ENCODE assay signal across 25 mouse cellular contexts in the genomic region with DNA sequence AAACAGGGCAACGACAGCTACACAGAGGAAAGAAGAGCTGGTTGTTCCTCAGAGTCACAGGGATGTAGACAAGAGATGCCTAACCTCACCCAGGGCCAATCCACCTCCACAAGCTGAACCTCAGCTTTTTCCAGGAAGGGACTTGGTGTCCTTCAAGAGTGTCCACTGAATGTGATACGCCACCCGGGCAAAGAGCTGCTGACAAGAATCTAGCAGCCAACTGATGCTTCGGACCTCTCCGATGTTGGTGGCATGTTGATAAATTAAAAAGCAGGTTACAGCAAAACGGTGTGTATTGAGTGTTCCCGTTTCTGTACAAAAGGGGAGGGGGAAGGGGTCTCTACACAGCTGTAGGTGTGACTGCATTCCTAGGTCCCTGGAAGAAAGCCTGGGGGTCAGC. TPM values are rescaled to one million over a fixed set of nuclear protein-coding genes. Genes with fewer than 3 reads are reported as not detected.
"Had no signal": no experiment of that assay in that cellular context is flagged by ENCODE, and none has a peak within 500 bp of the region (broad histone marks: within the 10 kb centered on the region; RNA-seq: fewer than 3 reads in every experiment).

No protein-coding gene starts in this region.

- H3K9ac ChIP-seq: limb, embryonic 13.5 days; liver, embryonic 12.5 days; liver, embryonic 15.5 days; lung, embryonic 15.5 days; midbrain, embryonic 13.5 days; neural tube, embryonic 13.5 days had no signal

- H3K4me3 ChIP-seq: limb, embryonic 10.5 days; limb, embryonic 13.5 days; liver, embryonic 12.5 days; liver, embryonic 15.5 days; lung, embryonic 15.5 days; megakaryocyte, embryonic 14.5 days; midbrain, embryonic 10.5 days; midbrain, embryonic 13.5 days; myocyte; neural tube, embryonic 13.5 days had no signal

- H3K27ac ChIP-seq: limb, embryonic 10.5 days; limb, embryonic 13.5 days; liver, embryonic 12.5 days; liver, embryonic 15.5 days; lung, embryonic 15.5 days; midbrain, embryonic 10.5 days; midbrain, embryonic 13.5 days; neural tube, embryonic 13.5 days; stomach, postnatal 0 days had no signal

- H3K36me3 ChIP-seq: limb, embryonic 10.5 days; limb, embryonic 13.5 days; liver, embryonic 12.5 days; liver, embryonic 15.5 days; lung, embryonic 15.5 days; midbrain, embryonic 10.5 days; midbrain, embryonic 13.5 days; neural tube, embryonic 13.5 days had no signal

- H3K9me3 ChIP-seq: limb, embryonic 10.5 days; limb, embryonic 13.5 days; liver, embryonic 12.5 days; liver, embryonic 15.5 days; lung, embryonic 15.5 days; midbrain, embryonic 13.5 days; neural tube, embryonic 13.5 days had no signal

- H3K4me2 ChIP-seq: limb, embryonic 13.5 days; liver, embryonic 12.5 days; liver, embryonic 15.5 days; lung, embryonic 15.5 days; midbrain, embryonic 13.5 days; neural tube, embryonic 13.5 days had no signal

- ATAC-seq: liver, embryonic 12.5 days; midbrain, embryonic 13.5 days; midbrain, embryonic 16.5 days had no signal

- DNase-seq: kidney, adult 18-20 months; kidney, adult 9 months; kidney, postnatal 14 days; kidney, postnatal 4 days; layer of hippocampus, postnatal 36 days; liver; lung, adult 18-20 months; lung, postnatal 10 days; lung, postnatal 36 days; retina, postnatal 1 day; right cerebral cortex, postnatal 4 days; thymus, adult 18-20 months; thymus, postnatal 36 days had no signal

RNA-seq across cellular contexts. Expression of a gene that starts 28.3 kb away (rescaled TPM):
- polyA plus RNA-seq: liver, embryonic 12.5 days; liver, embryonic 15.5 days had no signal
